Mouse (Mus musculus) forebrain, embryonic 11.5 days (tissue): ENCODE data around the gene Ankrd55. TPM values are rescaled to one million over a fixed set of nuclear protein-coding genes. Genes with fewer than 3 reads are reported as not detected.
"Not testable (repeated sequence)": the region's sequence is repeated elsewhere in the genome, so short reads cannot be mapped to it uniquely, and the experiment has no call there.

Experiments
- ATAC-seq: fragments of 200-750 bp; cut with Nextera tagmentation; replicated peaks from 2 replicates; pipeline ENCODE4 v1.8.0; 2017; ENCODE audit warnings: moderate TSS enrichment; ENCODE audit not compliant: low FRiP score
- DNase-seq: peaks from one replicate; pipeline ENCODE4 v3.0.0-alpha.2; 2017; ENCODE audit warnings: low spot score
- H3K27ac ChIP-seq: fragments of 300-500 bp; sonication (generic); 2 replicates; pipeline ENCODE4 v1.5.1; 2014; ENCODE audit warnings: low read depth, low read length
- H3K27me3 ChIP-seq: fragments of 300-500 bp; sonication (generic); 2 replicates; pipeline ENCODE4 v1.6.1; 2014; ENCODE audit warnings: mild to moderate bottlenecking, low read length, mixed read lengths; ENCODE audit not compliant: control insufficient read depth, insufficient read depth
- H3K36me3 ChIP-seq: fragments of 300-500 bp; sonication (generic); 2 replicates; pipeline ENCODE4 v1.6.1; 2014; ENCODE audit warnings: mild to moderate bottlenecking, low read length, moderate library complexity, mixed read lengths; ENCODE audit not compliant: control insufficient read depth, insufficient read depth
- H3K4me1 ChIP-seq: fragments of 300-500 bp; sonication (generic); replicated peaks from 2 replicates; pipeline ENCODE4 v1.6.1; 2014; ENCODE audit warnings: low read length, mixed read lengths; ENCODE audit not compliant: control insufficient read depth, insufficient read depth
- H3K4me2 ChIP-seq: fragments of 300-500 bp; sonication (generic); 2 replicates; pipeline ENCODE4 v1.6.1; 2014; ENCODE audit warnings: low read depth, mild to moderate bottlenecking, low read length, moderate library complexity, mixed read lengths; ENCODE audit not compliant: severe bottlenecking
- H3K4me3 ChIP-seq: fragments of 300-500 bp; sonication (generic); 2 replicates; pipeline ENCODE4 v1.5.1; 2014; ENCODE audit warnings: low read depth, low read length
- H3K9ac ChIP-seq: fragments of 300-500 bp; sonication (generic); 2 replicates; pipeline ENCODE4 v1.6.1; 2014; ENCODE audit warnings: low read length
- H3K9me3 ChIP-seq: fragments of 300-500 bp; sonication (generic); 2 replicates; pipeline ENCODE4 v1.6.1; 2016; ENCODE audit warnings: low read length, mixed read lengths; ENCODE audit not compliant: control insufficient read depth
- WGBS: fragments of 180-500 bp; shearing (Covaris S2); extraction: QIAGEN DNeasy Blood & Tissue Kit; methylation state at CpG from one replicate; pipeline ENCODE4 v1.1.7; 2014; 5-methylcytosine and 5-hydroxymethylcytosine counted together
- polyA plus RNA-seq: library from polyadenylated mRNA; unstranded; fragments of >200 nt; fragmentation: Nextera tagmentation; extraction: Ambion mirVana; gene quantifications from 2 replicates; pipeline ENCODE4 v1.2.1, GENCODE M21; 2014

Ankrd55 gene
- polyA plus RNA-seq, 1 experiment from 2014 or later: 1.3 TPM

GRCm38 (mm10) chr13:112418595-112418994 is 130.3 kb downstream of the Ankrd55 start:
- H3K27me3 ChIP-seq: no peaks in the 10 kb centered on the region
- 0 out of 2 replicates have a peak, but pooled peaks cover 3% of the 10 kb centered on the region for H3K4me1 ChIP-seq
- H3K27ac ChIP-seq: no peak overlapping the region
- H3K4me2 ChIP-seq: no peak overlapping the region
- no peak overlapping the region for H3K9ac ChIP-seq
- 93% methylated on average over 4 of the region's 4 CpGs for WGBS
- H3K36me3 ChIP-seq: no peaks in the 10 kb centered on the region
- DNase-seq (no peak), ATAC-seq (no peak)
- H3K9me3 ChIP-seq: no peaks in the 10 kb centered on the region
- no peak overlapping the region for H3K4me3 ChIP-seq

DNA sequence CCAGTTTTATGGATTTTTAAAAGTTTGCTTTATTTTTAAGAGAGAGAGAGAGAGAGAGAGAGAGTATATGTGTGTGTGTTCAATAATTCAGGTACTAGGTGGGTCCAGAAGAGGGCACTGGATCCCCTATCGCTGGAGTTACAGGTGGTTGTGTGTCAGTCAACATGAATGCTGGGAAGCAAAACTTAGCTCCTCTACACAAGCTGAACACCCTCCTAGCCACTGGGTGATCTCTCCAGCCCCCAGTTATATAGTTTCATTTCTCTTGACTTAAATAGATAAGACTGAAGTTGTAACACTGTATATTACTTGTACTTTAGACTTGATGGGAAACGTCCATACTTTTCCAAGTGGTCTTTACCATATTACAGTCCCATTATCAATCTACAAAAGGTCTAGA is 136.0 kb downstream of the Ankrd55 start:
- no peaks in the 10 kb centered on the region for H3K27me3 ChIP-seq
- no peak for ATAC-seq
- H3K4me1 ChIP-seq: no peaks in the 10 kb centered on the region
- no peaks in the 10 kb centered on the region for H3K9me3 ChIP-seq
- 86% methylated on average over 2 of the region's 2 CpGs for WGBS
- no peaks in the 10 kb centered on the region for H3K36me3 ChIP-seq
- H3K27ac ChIP-seq: no peak overlapping the region
- no peak overlapping the region for H3K9ac ChIP-seq
- H3K4me2 ChIP-seq: no peak overlapping the region
- no peak overlapping the region for H3K4me3 ChIP-seq
- DNase-seq: no peak

- Histone ChIP-seq H3K9me3 (no peaks in the 10 kb centered on the region), H3K4me1 (no peaks in the 10 kb centered on the region), H3K27me3 (no peaks in the 10 kb centered on the region), H3K36me3 (no peaks in the 10 kb centered on the region), H3K4me2 (no peak overlapping the region), H3K27ac (no peak overlapping the region), H3K4me3 (no peak overlapping the region), H3K9ac (no peak overlapping the region)
- 92% methylated on average over 7 of the region's 7 CpGs for WGBS
- ATAC-seq (no peak), DNase-seq (no peak)
These were observed 136.4 kb downstream of the Ankrd55 start for GRCm38 (mm10) chr13:112424635-112425034.

- no peak for DNase-seq
- no peaks in the 10 kb centered on the region for H3K4me1 ChIP-seq
- H3K4me2 ChIP-seq: no peak overlapping the region
- 79% methylated on average over 8 of the region's 8 CpGs for WGBS
- no peak overlapping the region for H3K9ac ChIP-seq
- H3K27me3 ChIP-seq: no peaks in the 10 kb centered on the region
- no peak overlapping the region for H3K4me3 ChIP-seq
- H3K36me3 ChIP-seq: no peaks in the 10 kb centered on the region
- H3K9me3 ChIP-seq: no peaks in the 10 kb centered on the region
- ATAC-seq: no peak
- no peak overlapping the region for H3K27ac ChIP-seq
These were observed 137.0 kb downstream of the Ankrd55 start for GRCm38 (mm10) chr13:112425181-112425654.

- Histone ChIP-seq H3K4me2 (no peak overlapping the region), H3K4me3 (no peak overlapping the region), H3K36me3 (no peaks in the 10 kb centered on the region), H3K27me3 (no peaks in the 10 kb centered on the region), H3K4me1 (no peaks in the 10 kb centered on the region), H3K9me3 (no peaks in the 10 kb centered on the region), H3K9ac (no peak overlapping the region), H3K27ac (no peak overlapping the region)
- DNase-seq (no peak), ATAC-seq (no peak)
- WGBS: 78% methylated on average over 13 of the region's 13 CpGs
These were observed 138.2 kb downstream of the Ankrd55 start for GRCm38 (mm10) chr13:112426265-112427135.

DNA sequence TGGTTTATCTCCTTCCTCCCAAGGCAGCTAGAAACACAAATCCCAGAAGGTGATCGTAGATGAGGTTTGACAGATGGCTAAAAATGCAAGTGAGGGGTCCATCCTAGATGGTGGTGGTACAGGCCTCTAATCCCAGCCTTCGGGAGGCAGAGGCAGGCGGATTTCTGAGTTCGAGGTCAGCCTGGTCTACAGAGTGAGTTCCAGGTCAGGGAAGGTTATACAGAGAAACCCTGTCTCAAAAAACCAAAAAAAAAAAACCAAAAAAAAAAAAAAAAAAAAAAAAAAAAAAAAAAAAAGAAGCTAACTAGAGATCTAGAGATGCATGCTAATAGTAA is 138.9 kb downstream of the Ankrd55 start:
- not testable (repeated sequence) for H3K9me3 ChIP-seq, H3K36me3 ChIP-seq, H3K27me3 ChIP-seq, H3K4me1 ChIP-seq, H3K4me2 ChIP-seq, H3K27ac ChIP-seq, H3K9ac ChIP-seq, ATAC-seq, H3K4me3 ChIP-seq, DNase-seq
- 92% methylated on average over 4 of the region's 4 CpGs for WGBS

- no peak overlapping the region for H3K9ac ChIP-seq
- no peaks in the 10 kb centered on the region for H3K4me1 ChIP-seq
- H3K36me3 ChIP-seq: no peaks in the 10 kb centered on the region
- no peak overlapping the region for H3K4me2 ChIP-seq
- H3K27ac ChIP-seq: no peak overlapping the region
- H3K9me3 ChIP-seq: no peaks in the 10 kb centered on the region
- H3K27me3 ChIP-seq: no peaks in the 10 kb centered on the region
- ATAC-seq (no peak), DNase-seq (no peak)
- no peak overlapping the region for H3K4me3 ChIP-seq
- WGBS: 91% methylated on average over 15 of the region's 15 CpGs
These were observed 139.3 kb downstream of the Ankrd55 start for GRCm38 (mm10) chr13:112427521-112427920.

- no peak for DNase-seq
- H3K27ac ChIP-seq: no peak overlapping the region
- no peaks in the 10 kb centered on the region for H3K27me3 ChIP-seq
- no peak for ATAC-seq
- no peak overlapping the region for H3K4me2 ChIP-seq
- WGBS: 66% methylated on average over 5 of the region's 5 CpGs
- H3K9ac ChIP-seq: no peak overlapping the region
- H3K4me1 ChIP-seq: no peaks in the 10 kb centered on the region
- H3K4me3 ChIP-seq: no peak overlapping the region
- H3K9me3 ChIP-seq: no peaks in the 10 kb centered on the region
- H3K36me3 ChIP-seq: no peaks in the 10 kb centered on the region
These were observed 145.0 kb downstream of the Ankrd55 start for GRCm38 (mm10) chr13:112433271-112433670.
